Mouse (Mus musculus) T-helper 17 cell (primary cell): ENCODE data around the gene Sfxn4.
"Not testable (repeated sequence)": the region's sequence is repeated elsewhere in the genome, so short reads cannot be mapped to it uniquely, and the experiment has no call there.

Experiments used
- in situ Hi-C, 2 experiments: fragments of 300-600 bp; cut with MboI, MseI; formaldehyde crosslinking; loops; 1 replicate in 1 of 2; 2 replicates in 1 of 2; pipeline ENCODE4 v1.15.1; 2025; ENCODE audit warnings: high pct_unique_total_duplicates in 2 of 2

Gene Sfxn4

GRCm38 (mm10) chr19:60860868-60861700, at the start of gene Sfxn4:
Sfxn4 (minus strand) TSS chr19:60861479.
- in situ Hi-C loops: loop anchor here in 1 of 2 experiments (5.0 kb wide), 1 partner anchor 59 kb away; no protein-coding TSS in a partner anchor

GRCm38 (mm10) chr19:60910304-60910703, 49.0 kb upstream of the Sfxn4 start:
- in situ Hi-C loops: loop anchor here in 1 of 2 experiments (5.0 kb wide), 1 partner anchor 62 kb away; no protein-coding TSS in a partner anchor

GRCm38 (mm10) chr19:60905477-60905876, 44.2 kb upstream of the Sfxn4 start:
- in situ Hi-C loops: no loop called here

- in situ Hi-C loops: no loop called here
Observed at GRCm38 (mm10) chr19:60903971-60904370, 42.7 kb upstream of the Sfxn4 start.

- in situ Hi-C loops: no loop called here
Observed at GRCm38 (mm10) chr19:60903139-60903538, 41.9 kb upstream of the Sfxn4 start.

GRCm38 (mm10) chr19:60895251-60895880, 34.1 kb upstream of the Sfxn4 start:
- in situ Hi-C loops: loop anchor here in 1 of 2 experiments (10.0 to 25.0 kb wide), 2 partner anchors 333 to 961 kb away; no protein-coding TSS in a partner anchor

- in situ Hi-C loops: loop anchor here in 1 of 2 experiments (10.0 to 25.0 kb wide), 2 partner anchors 330 to 957 kb away; no protein-coding TSS in a partner anchor
Observed at GRCm38 (mm10) chr19:60891934-60892547, 30.8 kb upstream of the Sfxn4 start.

GRCm38 (mm10) chr19:60891123-60891470, 29.8 kb upstream of the Sfxn4 start:
- in situ Hi-C loops: loop anchor here in 1 of 2 experiments (10.0 to 25.0 kb wide), 2 partner anchors 329 to 956 kb away; no protein-coding TSS in a partner anchor

- in situ Hi-C loops: loop anchor here in 1 of 2 experiments (10.0 to 25.0 kb wide), 2 partner anchors 328 to 956 kb away; no protein-coding TSS in a partner anchor
Observed at GRCm38 (mm10) chr19:60890391-60891122, 29.3 kb upstream of the Sfxn4 start.

GRCm38 (mm10) chr19:60889714-60890315, 28.5 kb upstream of the Sfxn4 start, which contains the start of gene Grk5:
Grk5 (plus strand) TSS chr19:60889749.
- in situ Hi-C loops: loop anchor here (5.0 to 25.0 kb wide), 3 partner anchors 192 to 955 kb away; no protein-coding TSS in a partner anchor

- in situ Hi-C loops: loop anchor here (5.0 to 25.0 kb wide), 2 partner anchors 193 to 327 kb away; no protein-coding TSS in a partner anchor
Observed at GRCm38 (mm10) chr19:60889101-60889713, 27.9 kb upstream of the Sfxn4 start.

- in situ Hi-C loops: loop anchor here (5.0 to 25.0 kb wide), 2 partner anchors 195 to 325 kb away; no protein-coding TSS in a partner anchor
Observed at GRCm38 (mm10) chr19:60887637-60888036, 26.4 kb upstream of the Sfxn4 start.

GRCm38 (mm10) chr19:60883129-60883528, 21.9 kb upstream of the Sfxn4 start:
- in situ Hi-C loops: loop anchor here in 1 of 2 experiments (25.0 kb wide), 1 partner anchor 321 kb away; no protein-coding TSS in a partner anchor

GRCm38 (mm10) chr19:60874064-60874694, 12.9 kb upstream of the Sfxn4 start, which contains the start of gene Prdx3:
Prdx3 (minus strand) TSS chr19:60874556.
- in situ Hi-C loops: no loop called here

- in situ Hi-C loops: no loop called here
Observed at GRCm38 (mm10) chr19:60873501-60873900, 12.2 kb upstream of the Sfxn4 start.

- in situ Hi-C loops: no loop called here
Observed at GRCm38 (mm10) chr19:60872272-60872671, 11.0 kb upstream of the Sfxn4 start.

GRCm38 (mm10) chr19:60871366-60871765, 10.1 kb upstream of the Sfxn4 start:
- in situ Hi-C loops: no loop called here

- in situ Hi-C loops: no loop called here
Observed at GRCm38 (mm10) chr19:60870489-60870888, 9.2 kb upstream of the Sfxn4 start.

GRCm38 (mm10) chr19:60866169-60866568, 4.9 kb upstream of the Sfxn4 start:
- in situ Hi-C loops: not testable (repeated sequence)
